Mouse (Mus musculus): ENCODE data around the gene Celf5.

The Celf5 gene

GRCm38 (mm10) chr10:81472403-81473002, 10.0 kb downstream of the Celf5 start:
- DNase-seq (ENCODE audit: low spot score in 2 of 2), result no peak

- DNase-seq (ENCODE audit: low spot score in 2 of 2), result peak; percentile 34 to 37
Measured at GRCm38 (mm10) chr10:81470454-81470853, 12.1 kb downstream of the Celf5 start.

- DNase-seq (ENCODE audit: low spot score in 2 of 2), result no peak
Measured at GRCm38 (mm10) chr10:81469253-81469652, 13.3 kb downstream of the Celf5 start.

GRCm38 (mm10) chr10:81467670-81468235, 14.8 kb downstream of the Celf5 start:
- DNase-seq (ENCODE audit: low spot score in 2 of 2), result no peak

GRCm38 (mm10) chr10:81466881-81467280, 15.6 kb downstream of the Celf5 start:
- DNase-seq (ENCODE audit: low spot score in 2 of 2), result no peak

- DNase-seq (ENCODE audit: low spot score in 2 of 2), result no peak
Measured at GRCm38 (mm10) chr10:81466066-81466465, 16.4 kb downstream of the Celf5 start.

GRCm38 (mm10) chr10:81465265-81465645, 17.3 kb downstream of the Celf5 start:
- peak in 1 of 2 experiments; percentile 2 for DNase-seq (ENCODE audit: low spot score in 2 of 2)

- DNase-seq (ENCODE audit: low spot score in 2 of 2), result peak in 1 of 2 experiments; percentile 2
Measured at GRCm38 (mm10) chr10:81464405-81465264, 17.9 kb downstream of the Celf5 start.

GRCm38 (mm10) chr10:81463531-81463930, 19.0 kb downstream of the Celf5 start:
- peak in 1 of 2 experiments; percentile 2 for DNase-seq (ENCODE audit: low spot score in 2 of 2)

GRCm38 (mm10) chr10:81462917-81463316, 19.6 kb downstream of the Celf5 start:
- peak in 1 of 2 experiments; percentile 1 for DNase-seq (ENCODE audit: low spot score in 2 of 2)

GRCm38 (mm10) chr10:81462415-81462804, 20.1 kb downstream of the Celf5 start:
- no peak for DNase-seq (ENCODE audit: low spot score in 2 of 2)

GRCm38 (mm10) chr10:81461673-81462414, 20.7 kb downstream of the Celf5 start:
- DNase-seq (ENCODE audit: low spot score in 2 of 2), result no peak

GRCm38 (mm10) chr10:81460951-81461350, 21.6 kb downstream of the Celf5 start:
- no peak for DNase-seq (ENCODE audit: low spot score in 2 of 2)

- no peak for DNase-seq (ENCODE audit: low spot score in 2 of 2)
Measured at GRCm38 (mm10) chr10:81460471-81460870, 22.0 kb downstream of the Celf5 start.

- no peak for DNase-seq (ENCODE audit: low spot score in 2 of 2)
Measured at GRCm38 (mm10) chr10:81459399-81459798, 23.1 kb downstream of the Celf5 start.

- DNase-seq (ENCODE audit: low spot score in 2 of 2), result no peak
Measured at GRCm38 (mm10) chr10:81458267-81458666, 24.2 kb downstream of the Celf5 start.

GRCm38 (mm10) chr10:81457624-81458023, 24.9 kb downstream of the Celf5 start:
- DNase-seq (ENCODE audit: low spot score in 2 of 2), result no peak

- no peak for DNase-seq (ENCODE audit: low spot score in 2 of 2)
Measured at GRCm38 (mm10) chr10:81456983-81457563, 25.4 kb downstream of the Celf5 start.

- DNase-seq (ENCODE audit: low spot score in 2 of 2), result no peak
Measured at GRCm38 (mm10) chr10:81455181-81455895, 27.2 kb downstream of the Celf5 start, which contains the start of gene Nfic. TSS of gene Nfic (minus strand) at chr10:81455635.

- DNase-seq (ENCODE audit: low spot score in 2 of 2), result no peak
Measured at GRCm38 (mm10) chr10:81454106-81454505, 28.4 kb downstream of the Celf5 start.

GRCm38 (mm10) chr10:81452947-81453288, 29.6 kb downstream of the Celf5 start:
- DNase-seq (ENCODE audit: low spot score in 2 of 2), result no peak

All from thymus, postnatal 10 days (tissue).